Mouse (Mus musculus) erythroblast, embryonic 14.5 days (primary cell): Measurements from ENCODE around the gene Aen.

Experiments used
- GATA1 ChIP-seq: IDR thresholded peaks from 2 replicates; pipeline ENCODE4 v1.6.1; 2012; ENCODE audit warnings: low read length, inconsistent platforms, mixed read lengths
- TAL1 ChIP-seq: IDR thresholded peaks from 3 replicates; pipeline ENCODE4 v1.6.1; 2012; ENCODE audit warnings: low read length, inconsistent platforms, mixed read lengths

DNA sequence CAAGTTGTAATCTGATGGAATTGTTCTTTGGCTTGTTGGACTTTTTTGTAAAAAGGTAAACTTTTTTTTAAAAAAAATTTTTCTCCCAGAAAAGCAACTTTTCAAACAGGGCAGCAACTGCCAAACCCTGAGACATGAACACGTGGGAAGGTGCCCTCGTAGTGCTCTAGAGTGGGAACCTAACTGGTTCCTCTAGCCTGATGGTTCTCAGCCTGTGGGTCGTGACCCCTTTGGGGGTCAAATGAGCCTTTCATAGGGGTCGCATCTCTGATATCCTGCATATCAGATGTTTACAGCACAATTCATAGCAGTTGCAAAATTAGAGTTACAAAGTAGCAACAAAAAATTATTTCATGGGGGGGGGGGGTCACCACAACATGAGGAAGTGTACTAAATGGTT is 15.6 kb downstream of the Aen start:
- TF ChIP-seq GATA1 = no peak
- no peak for TF ChIP-seq TAL1
